Mouse (Mus musculus): ENCODE data around the gene Gbe1.
A peak's percentile ranks its signal among the peaks of the same experiment; 100 is the strongest.

The Gbe1 gene

DNA sequence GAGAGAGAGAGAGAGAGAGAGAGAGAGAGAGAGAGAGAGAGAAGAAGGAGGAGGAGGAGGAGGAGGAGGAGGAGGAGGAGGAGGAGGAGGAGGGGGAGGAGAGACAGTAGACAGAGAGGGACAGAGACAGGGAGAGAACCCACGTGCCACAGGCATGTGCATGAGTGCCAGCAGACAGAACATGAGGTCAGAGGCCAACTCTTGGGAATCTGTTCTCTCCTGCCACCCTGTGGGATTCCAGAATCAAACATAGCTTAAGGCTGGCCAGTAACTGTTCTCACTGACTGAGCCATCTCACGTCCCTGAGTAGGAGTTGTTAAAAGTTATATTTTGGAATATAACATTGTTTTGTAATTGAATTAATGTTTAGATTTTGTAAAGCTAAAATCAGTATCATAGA, 39.3 kb downstream of the Gbe1 start:
- DNase-seq (ENCODE audit: low read depth, low spot score): no peak

DNA sequence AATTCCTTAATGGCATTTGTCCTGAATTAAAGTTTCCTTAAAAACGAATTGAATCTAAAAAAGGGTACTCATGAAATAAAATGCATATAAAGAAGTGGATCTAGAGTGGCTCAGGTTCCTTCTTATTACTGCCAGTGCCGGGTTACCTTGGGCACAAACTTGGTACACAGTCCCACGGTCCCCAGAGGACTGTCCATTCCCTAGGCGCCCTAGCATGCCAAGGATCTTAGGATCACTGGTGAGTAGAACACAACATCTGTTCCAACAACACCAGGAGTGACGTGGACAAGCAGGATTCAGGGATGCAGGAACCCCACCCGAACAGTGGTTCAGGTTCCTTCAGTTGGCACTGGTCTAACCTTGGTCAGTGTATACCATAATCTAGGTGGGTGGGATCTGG, 44.6 kb downstream of the Gbe1 start:
- DNase-seq (ENCODE audit: low read depth, low spot score): no peak

DNA sequence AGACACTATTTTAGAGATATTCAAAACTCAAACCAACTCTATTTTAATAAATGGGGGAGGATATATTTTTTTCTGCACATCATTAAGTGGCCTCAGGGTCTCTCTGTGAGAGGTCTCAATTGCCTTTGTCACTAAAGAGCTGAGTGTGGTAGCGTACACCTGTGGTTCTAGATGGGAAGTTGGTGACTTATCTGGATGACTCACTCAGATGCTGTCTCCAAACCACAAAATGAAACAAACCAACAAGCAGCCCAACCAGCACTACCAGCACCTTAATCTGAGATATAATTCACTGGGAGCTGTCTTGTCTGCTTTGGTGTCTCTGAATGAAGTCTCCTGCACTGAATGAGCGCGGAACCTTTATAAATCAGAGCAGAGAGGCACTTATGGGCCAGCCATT, 51.5 kb downstream of the Gbe1 start:
- DNase-seq (ENCODE audit: low read depth, low spot score): peak; percentile 38

DNA sequence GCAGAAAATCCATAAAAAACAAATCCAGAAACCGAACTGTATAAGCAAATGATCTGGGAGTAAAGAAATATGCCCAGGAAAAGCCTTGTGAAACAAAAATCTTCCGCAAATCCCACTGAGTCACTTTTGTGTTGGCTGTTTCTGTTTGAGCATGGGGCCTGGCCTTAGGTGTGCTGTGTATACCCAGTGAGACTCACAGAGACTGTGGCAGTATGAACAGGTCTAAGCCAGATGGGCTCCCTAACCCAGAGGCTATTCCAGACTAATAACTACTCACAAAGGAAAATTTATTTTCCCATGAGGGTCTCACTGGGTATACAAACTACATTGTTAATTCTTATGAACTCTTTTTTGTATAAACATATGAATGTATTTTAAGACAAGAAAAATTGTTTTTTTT, 67.3 kb downstream of the Gbe1 start:
- DNase-seq (ENCODE audit: low read depth, low spot score): no peak

DNA sequence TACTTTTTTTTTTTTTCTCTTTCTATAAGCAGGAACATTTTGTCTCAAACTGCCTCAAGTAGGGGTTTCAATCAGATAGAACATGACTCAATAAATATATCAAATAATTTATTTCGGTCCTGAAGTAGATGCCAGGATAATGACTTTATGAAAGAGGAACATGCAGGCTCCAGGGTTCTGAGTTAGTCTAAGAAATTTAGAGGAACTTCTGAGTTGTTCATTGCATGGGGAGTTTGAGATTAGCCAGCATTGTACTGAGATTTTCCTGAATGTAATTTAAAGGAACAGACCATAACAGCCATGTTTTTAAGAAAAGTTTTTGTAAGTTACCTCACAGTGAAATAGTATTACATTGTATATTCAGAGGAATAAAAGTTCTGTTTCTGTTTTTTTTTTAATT, 71.7 kb downstream of the Gbe1 start:
- DNase-seq (ENCODE audit: low read depth, low spot score): no peak

DNA sequence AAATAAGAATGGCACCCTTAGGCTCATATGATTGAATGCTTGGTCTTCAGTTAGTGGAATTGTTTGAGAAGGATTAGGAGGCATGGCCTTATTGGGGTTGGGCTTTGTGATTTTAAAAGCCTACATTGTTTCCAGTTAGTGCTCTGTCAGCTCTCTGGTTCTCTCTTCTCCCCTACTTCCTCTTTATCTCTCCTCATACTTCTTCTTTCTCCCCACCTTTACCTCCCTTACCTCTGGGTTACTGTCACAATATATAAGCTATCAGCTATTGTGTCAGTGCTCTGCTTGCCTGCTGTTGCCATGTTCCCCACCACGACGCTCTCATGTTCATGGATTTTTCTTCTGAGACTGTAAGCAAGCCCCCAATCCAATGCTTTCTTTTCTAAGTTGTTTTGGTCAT, 73.6 kb downstream of the Gbe1 start:
- DNase-seq (ENCODE audit: low read depth, low spot score): no peak

DNA sequence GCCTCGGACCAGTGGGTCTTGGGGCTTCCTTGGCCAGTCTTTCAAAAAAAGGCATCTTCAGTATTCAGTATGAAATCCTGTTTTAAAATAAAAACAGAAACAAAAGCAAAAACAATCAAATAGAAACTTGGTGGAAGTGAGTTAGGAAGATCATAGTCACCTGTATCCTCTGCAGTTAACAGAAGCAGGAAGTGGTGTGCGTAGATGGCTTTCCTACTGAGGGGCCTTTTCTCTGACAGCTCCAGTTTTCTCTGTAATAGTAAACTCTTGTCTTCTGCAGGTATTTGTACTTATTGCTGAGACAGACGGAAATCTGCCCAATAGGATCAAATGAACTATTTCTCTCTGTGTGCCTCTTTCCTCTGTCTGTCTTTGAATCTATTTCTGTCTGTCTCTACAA, 81.5 kb downstream of the Gbe1 start:
- DNase-seq (ENCODE audit: low read depth, low spot score): no peak

DNA sequence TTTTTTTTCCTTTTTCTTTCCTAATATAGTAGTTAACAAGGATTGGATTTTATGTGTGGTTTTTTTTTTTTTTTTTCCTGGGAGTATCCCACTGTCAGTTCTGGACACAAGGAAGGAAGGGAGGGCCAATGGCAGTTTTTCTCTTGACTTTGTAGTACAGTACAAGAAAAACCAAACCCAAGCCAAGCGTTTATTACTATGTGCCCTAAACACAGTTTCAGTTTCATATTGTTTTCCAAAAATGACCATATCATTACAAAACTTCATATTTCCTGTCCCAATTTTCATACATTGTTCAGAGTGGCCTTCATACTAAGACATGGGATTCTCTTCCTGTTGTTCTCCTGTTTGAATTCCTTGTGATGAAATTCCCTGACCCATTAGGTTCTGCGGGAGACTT, 94.0 kb downstream of the Gbe1 start:
- DNase-seq (ENCODE audit: low read depth, low spot score): peak; percentile 36

DNA sequence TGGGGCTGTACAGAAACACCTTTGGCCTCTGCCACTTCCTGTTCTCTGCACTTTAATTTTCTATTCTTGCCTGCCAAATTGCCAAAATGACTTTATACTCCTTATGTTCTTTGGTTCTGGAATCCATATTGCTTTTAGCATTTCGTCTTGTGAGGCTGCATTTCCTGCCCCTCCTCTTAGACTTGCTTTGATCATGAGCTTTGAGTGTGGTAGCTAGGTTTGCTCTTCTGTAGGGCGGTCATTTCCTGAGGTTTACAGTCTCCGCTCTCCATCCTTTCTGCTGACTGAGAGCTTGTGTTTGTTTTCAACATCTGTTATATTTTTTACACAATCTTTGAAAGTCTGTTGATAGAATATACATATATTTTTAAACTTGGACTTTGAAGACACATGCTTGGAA, 107.3 kb downstream of the Gbe1 start:
- no peak for DNase-seq (ENCODE audit: low read depth, low spot score)

DNA sequence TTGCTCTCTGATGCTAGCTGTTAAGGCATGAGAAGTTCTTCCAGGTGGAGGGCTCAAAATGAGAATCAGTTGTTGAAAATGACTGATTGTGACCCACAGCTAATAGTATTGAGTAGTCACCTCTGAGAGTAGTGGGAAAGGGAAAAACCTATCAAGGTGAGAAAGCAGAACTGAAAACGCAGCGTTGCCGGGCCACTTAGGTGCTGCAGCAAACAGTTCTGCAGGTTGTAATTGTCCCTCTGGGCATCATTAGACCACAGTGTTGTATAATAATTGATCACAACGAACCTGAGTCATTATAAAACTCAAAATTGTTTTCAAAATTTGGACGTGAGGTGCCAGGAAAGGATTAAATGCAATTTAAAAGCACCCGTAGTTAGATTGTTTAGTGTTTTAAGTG, 135.8 kb downstream of the Gbe1 start:
- peak; percentile 67 for DNase-seq (ENCODE audit: low read depth, low spot score)

DNA sequence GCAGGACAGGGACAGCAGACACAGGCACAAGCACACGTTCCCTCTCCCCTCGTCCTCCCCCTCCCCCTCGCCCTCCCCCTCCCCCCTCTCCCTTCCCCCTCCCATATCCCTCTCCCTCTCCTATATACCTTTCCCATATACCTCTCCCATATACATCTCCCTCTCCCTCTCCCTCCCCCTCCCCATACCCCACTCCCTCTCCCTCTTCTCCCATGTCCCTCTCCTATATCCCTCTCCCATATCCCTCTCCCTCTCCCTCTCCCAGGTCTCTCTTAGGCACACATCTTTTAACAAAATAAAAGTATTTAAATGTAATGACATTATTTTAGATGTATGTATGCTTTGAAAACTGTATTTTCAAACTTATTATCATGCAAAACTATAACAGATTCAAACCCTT, 161.8 kb downstream of the Gbe1 start:
- no peak for DNase-seq (ENCODE audit: low read depth, low spot score)

DNA sequence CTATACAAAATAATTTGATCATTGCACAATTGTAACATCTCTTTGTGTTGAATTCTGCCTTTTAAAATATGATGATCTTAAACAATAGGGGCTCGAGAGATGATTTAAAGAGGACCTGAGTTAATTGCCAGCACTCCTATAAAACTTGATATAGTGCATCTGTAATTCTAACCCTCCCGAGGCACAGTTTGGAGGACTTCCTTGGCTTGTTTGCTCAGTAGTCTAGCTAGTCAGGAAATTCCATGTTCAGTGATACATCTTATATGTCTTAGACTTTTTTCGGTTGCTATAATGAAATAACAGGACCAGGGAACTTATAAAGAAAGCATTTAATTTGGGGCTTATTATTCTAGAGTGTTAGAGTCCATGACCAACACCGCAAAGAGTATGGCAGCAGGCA, 162.4 kb downstream of the Gbe1 start:
- DNase-seq (ENCODE audit: low read depth, low spot score): no peak

DNA sequence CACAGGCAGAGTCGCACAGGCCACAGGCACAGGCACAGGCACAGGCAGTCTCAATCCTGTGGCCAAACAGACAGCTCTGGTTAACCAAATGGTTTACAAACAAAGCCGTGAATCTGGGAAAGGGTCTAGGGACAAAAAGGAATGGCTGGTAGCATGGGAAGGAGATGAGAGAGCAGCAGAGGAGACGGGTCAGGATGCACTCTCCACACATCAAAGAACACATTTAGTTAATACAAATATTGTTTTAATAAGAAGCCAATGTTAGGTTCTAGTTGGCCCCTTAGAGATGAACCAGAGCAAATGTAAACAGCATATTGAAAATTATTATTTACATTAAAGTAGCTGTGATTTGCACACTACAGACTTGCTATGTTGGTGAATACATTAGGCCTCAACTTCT, 166.7 kb downstream of the Gbe1 start:
- no peak for DNase-seq (ENCODE audit: low read depth, low spot score)

DNA sequence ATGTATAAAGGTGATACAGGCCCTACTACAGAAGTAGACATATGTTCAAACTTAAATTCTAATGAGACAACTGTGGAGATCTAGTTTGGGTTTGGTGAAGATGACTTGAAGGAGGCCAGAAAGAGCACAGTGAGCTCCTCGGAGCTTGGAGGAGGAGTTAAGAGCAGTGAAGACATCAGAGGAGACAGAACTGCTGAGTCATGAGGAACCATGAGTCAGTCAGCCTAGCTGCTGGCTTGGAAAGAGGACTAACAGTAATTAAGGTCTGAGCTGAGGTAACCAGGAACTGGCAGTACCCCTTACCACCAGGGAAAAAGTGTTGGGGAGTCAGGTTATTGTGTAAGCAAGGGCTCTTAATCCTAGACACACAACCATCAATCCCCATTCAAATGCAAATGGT, 192.7 kb downstream of the Gbe1 start:
- no peak for DNase-seq (ENCODE audit: low read depth, low spot score)

DNA sequence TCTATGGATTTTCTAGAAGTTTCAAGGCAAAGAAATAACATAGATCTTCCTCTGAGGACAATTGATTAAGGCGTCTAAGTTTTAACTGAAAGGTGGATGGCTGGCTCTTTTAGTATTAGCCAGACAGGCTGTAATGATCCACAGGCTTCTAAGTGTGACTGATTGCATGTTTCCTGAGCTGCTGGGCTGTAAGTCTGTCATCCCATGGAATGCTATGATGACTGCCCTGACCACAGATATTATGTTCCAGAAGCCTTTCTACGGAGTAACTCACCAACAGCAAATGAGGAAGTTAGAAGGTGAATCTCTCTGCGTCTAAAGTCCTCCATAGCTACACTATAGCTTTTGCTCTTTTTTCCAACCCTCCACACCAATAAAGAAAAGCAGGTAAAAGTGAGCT, 197.2 kb downstream of the Gbe1 start:
- DNase-seq (ENCODE audit: low read depth, low spot score): no peak

DNA sequence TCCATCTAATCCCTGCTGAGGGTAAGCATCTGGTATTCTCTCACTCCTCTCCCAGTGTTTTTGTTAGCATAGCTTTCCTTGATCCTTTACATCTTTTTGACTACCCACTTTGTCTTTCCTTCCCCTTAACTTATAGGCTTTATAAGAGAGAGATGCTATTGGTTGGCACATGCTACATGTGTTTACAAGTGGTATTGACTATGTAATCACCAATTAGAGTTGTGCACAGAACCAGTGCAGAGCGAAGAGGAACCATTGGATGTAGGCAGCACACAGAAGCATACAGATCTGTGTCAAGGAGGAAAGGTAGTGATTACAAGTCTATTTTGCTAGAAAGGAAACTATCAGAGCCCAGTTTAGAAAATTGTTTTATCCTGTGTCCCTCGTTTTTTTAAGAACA, 209.1 kb downstream of the Gbe1 start:
- no peak for DNase-seq (ENCODE audit: low read depth, low spot score)

DNA sequence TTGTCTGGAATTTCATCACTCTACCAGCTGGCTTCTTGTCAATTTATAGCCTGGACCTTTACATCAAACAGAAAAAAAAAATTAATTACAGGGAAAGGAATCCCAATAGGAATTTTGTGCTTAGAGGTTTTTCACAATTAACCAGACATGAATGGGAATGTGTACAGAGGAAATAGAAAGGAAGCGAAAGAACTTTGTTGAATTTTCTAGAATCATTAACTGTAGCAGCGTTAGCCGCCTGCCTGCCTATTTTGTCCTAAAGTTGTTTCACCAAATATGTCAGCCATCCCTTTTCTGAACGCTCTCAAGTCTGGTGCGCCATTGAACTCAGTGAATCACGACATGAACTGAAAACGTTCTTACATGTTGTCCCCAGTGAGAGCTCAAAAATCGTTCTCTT, 209.8 kb downstream of the Gbe1 start:
- DNase-seq (ENCODE audit: low read depth, low spot score): no peak

DNA sequence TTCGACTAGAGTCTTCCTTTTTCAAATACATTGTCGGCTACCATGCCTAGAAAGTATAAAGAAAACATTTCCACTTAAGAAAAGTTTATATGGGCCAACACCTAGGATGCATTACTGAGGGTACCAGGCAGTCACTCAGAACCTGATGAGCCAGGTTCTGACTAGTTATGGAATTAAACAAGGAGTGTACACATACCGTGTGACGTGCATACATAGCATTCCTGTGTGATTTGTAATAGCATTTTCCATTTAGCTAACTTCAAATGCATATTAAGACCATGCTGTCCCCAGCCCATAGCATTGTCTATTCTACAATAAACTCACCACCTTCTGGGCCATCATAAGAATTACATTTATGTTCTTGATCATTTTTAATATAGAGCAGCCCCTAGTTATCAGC, 210.5 kb downstream of the Gbe1 start:
- DNase-seq (ENCODE audit: low read depth, low spot score): no peak

DNA sequence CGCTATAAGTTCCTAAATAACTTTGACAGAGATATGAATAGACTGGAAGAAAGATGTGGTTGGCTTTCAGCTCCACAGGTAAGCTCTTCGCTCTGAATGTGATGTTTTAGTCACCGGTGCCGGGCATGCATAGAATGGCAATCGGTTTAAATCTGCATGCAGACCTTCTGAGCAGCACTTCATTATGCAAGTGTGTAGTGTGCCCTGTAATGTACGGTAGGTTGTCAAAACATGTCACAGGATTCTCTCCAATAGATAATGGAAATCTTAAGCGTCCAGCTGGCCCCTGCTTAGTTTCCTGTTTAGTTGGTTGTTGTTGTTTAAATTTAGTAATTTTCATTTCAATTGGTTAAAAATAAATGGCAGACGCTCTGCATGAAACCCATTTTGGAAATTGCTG, 213.5 kb downstream of the Gbe1 start:
- no peak for DNase-seq (ENCODE audit: low read depth, low spot score)

DNA sequence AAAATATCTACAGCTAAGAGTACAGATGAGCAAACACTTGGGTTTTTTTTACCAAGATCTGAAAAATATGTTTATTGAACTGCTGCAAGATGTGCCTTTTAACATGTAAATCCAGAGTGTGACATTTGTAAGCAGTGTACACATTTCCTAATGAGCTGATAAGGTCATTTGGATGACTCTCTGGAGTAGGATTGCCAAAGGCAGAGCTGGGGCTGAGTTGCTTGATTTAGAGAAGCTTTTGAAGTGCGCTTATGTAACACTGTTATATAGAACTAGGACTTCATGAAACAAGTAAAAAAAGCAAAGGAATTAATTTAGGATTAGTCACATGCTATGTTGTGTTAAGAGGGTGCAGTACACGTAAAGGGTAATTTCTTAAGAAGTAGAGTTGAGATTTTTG, 221.5 kb downstream of the Gbe1 start:
- no peak for DNase-seq (ENCODE audit: low read depth, low spot score)

DNA sequence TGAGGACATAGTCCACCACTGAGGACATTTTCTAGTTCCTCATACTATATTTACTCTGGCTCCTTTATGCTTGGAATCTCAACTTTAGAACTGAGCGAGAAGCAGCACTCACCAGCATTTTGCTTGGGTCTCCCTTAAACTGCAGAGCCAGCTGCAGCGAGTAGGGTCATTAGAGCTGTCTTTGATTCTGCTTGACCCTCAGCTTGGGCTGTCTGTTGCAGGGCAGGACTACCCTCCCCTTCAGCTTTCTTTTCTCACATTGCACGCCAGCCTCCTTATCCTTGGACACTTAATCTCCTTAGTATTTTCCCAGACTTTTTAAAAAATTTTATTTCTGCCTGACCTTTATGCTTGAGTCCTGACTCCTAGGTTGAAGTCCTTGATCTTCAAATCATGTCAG, 237.1 kb downstream of the Gbe1 start:
- DNase-seq (ENCODE audit: low read depth, low spot score): no peak

DNA sequence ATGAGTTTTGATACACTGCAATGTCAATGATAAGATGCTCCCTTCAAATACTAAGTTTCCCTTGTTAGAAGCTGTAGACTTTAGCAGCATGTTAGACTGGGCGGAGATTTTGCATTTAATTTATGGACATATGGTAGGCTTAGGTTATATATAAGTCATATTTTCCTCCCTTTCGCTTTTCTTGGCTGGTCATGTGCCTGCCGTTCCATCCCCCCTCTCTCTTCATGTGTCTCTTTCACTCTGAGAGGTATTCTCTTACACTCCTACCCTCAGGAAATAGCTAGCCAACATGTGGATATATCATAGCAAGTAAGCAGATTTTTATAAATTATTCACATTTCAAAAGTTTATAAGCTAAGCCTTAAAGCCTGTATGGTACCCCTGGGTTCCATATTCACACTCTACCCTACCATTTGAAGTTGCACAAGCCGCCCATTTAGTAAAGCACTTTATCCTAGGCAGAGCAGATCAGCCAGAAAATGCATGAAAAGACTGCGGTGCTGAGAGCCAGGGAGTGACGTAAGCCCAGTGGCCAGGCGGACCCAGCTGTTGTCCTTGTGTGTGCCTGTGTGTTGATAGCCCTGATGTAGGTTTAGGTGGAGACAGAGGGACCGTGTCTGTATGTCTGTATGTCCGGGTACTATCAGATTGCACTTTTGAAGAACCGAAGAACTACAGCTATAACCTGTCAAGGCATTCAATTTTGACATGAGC, 248.0 kb downstream of the Gbe1 start:
- DNase-seq (ENCODE audit: low read depth, low spot score): no peak

DNA sequence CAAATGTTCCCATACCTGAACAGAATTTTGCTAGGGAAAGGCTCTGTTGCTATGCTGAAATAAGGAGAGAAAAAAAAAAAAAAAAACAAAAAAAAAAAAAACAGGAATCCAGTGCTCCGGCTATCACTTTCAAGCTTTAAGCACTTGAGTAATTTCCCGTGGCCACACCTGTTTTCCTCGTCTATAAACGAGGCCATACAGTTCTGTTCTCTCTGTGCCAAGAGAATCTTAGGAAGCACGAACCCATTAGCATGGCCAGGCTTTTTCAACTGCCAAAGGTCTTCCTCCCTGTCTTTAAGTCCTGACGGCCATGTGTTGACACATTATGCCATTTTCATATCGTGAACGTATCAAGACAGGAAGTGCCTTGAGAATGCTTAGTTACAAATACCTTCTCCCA, 248.8 kb downstream of the Gbe1 start:
- DNase-seq (ENCODE audit: low read depth, low spot score): no peak

DNA sequence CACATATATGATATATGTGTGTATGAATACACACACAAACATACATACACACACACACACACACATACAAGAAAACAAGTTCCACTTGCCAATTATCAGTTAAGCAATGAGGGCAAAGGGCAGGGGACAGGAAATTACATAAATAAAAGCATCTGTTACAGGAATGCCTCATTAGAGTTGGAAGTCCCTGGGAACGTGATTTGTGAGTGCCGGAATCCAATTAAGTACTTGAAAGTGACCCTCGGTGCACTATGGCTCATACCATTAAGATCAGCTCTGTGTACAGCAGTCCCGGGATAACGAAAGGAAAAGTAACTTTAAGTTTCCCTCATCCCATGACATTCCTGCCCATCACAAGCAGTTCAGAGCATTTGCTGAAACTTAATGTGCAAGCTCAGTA, 249.7 kb downstream of the Gbe1 start:
- DNase-seq (ENCODE audit: low read depth, low spot score): no peak

Data from A20 (cell line).